In genomic region chr2:68366897-68367193, GRCm38 (mm10) we compare ENCODE assay signal across 18 mouse cellular contexts.
DNase-seq lines count a peak whose midpoint lies in the region; ATAC-seq and TF ChIP-seq lines count a peak whose summit lies in the region.
"Had no signal": no experiment of that assay in that cellular context is flagged by ENCODE, and none has a peak within 500 bp of the region (broad histone marks: within the 10 kb centered on the region; RNA-seq: fewer than 3 reads in every experiment).

No protein-coding gene starts in this region.

- peak overlapping the region; percentile 47; the same call in 1 of the 2 replicates for H3K4me3 ChIP-seq in forebrain, embryonic 10.5 days
- no peak overlapping the region for H3K4me3 ChIP-seq in forebrain, postnatal 0 days (ENCODE audit: low read depth, low read length)
- 0 out of 2 replicates have a peak overlapping the region, but pooled peaks have one; percentile 51 for H3K4me3 ChIP-seq in hindbrain, embryonic 10.5 days
- no peak overlapping the region for H3K4me3 ChIP-seq in hindbrain, postnatal 0 days (ENCODE audit: low read length)
- no peak overlapping the region for H3K4me3 ChIP-seq in hindbrain, embryonic 12.5 days
- H3K4me3 ChIP-seq: liver, embryonic 12.5 days; megakaryocyte, embryonic 14.5 days had no signal

- peaks cover 3% of the 10 kb centered on the region; the same call in 1 of the 2 replicates for H3K36me3 ChIP-seq in forebrain, embryonic 10.5 days (replicated peaks)
- H3K36me3 ChIP-seq in forebrain, postnatal 0 days (ENCODE audit: insufficient read depth), result no peaks in the 10 kb centered on the region
- H3K36me3 ChIP-seq in hindbrain, embryonic 10.5 days, result no peaks in the 10 kb centered on the region
- H3K36me3 ChIP-seq in hindbrain, postnatal 0 days (ENCODE audit: insufficient read depth, low read length), result no peaks in the 10 kb centered on the region
- H3K36me3 ChIP-seq in hindbrain, embryonic 12.5 days, result no peaks in the 10 kb centered on the region
- H3K36me3 ChIP-seq: embryonic facial prominence, embryonic 10.5 days; liver, embryonic 12.5 days had no signal

- H3K4me2 ChIP-seq in forebrain, postnatal 0 days (ENCODE audit: low read depth), result no peak overlapping the region
- H3K4me2 ChIP-seq in hindbrain, postnatal 0 days (ENCODE audit: low read depth, low read length), result no peak overlapping the region
- H3K4me2 ChIP-seq in hindbrain, embryonic 12.5 days (replicated peaks), result peak overlapping the region; percentile 54; the same call in 1 of the 2 replicates

- no peak for TF ChIP-seq CTCF in forebrain, postnatal 0 days (IDR thresholded peaks at IDR 0.05; ENCODE audit: low read depth)
- TF ChIP-seq CTCF in hindbrain, postnatal 0 days (IDR thresholded peaks at IDR 0.05; ENCODE audit: low read depth), result no peak
- no peak for TF ChIP-seq CTCF in brain, embryonic 14.5 days (IDR thresholded peaks at IDR 0.05; ENCODE audit: borderline replicate concordance, extremely low read depth, insufficient read depth, insufficient read length)

- no peaks in the 10 kb centered on the region for H3K27me3 ChIP-seq in forebrain, embryonic 10.5 days (ENCODE audit: poor library complexity, severe bottlenecking)
- no peaks in the 10 kb centered on the region for H3K27me3 ChIP-seq in forebrain, postnatal 0 days (ENCODE audit: insufficient read depth, low read length)
- H3K27me3 ChIP-seq in hindbrain, embryonic 10.5 days (ENCODE audit: insufficient read depth, poor library complexity, severe bottlenecking), result no peaks in the 10 kb centered on the region
- no peaks in the 10 kb centered on the region for H3K27me3 ChIP-seq in hindbrain, postnatal 0 days (ENCODE audit: insufficient read depth, low read length)
- H3K27me3 ChIP-seq in hindbrain, embryonic 12.5 days, result no peaks in the 10 kb centered on the region
- H3K27me3 ChIP-seq: liver, embryonic 12.5 days; megakaryocyte, embryonic 14.5 days had no signal

- no peak for DNase-seq in forebrain, embryonic 10.5 days (ENCODE audit: extremely low spot score, low spot score)
- DNase-seq in forebrain, postnatal 0 days, result no peak
- peak; percentile 47 for DNase-seq in hindbrain, embryonic 10.5 days (ENCODE audit: low spot score)
- DNase-seq in hindbrain, postnatal 0 days (ENCODE audit: low spot score), result no peak
- peak; percentile 84 for DNase-seq in brain, embryonic 14.5 days (ENCODE audit: low read depth)
- DNase-seq in urinary bladder, postnatal 4 days (ENCODE audit: low spot score in 2 of 2), result no peak
- DNase-seq: adrenal gland, adult 2 months; cerebellum, adult 9-10 months; gastrocnemius, postnatal 10 days; right cerebral cortex, postnatal 25 days had no signal

- no peak overlapping the region for H3K9ac ChIP-seq in forebrain, postnatal 0 days
- no peak overlapping the region for H3K9ac ChIP-seq in hindbrain, postnatal 0 days (replicated peaks; ENCODE audit: low read length)
- no peak overlapping the region for H3K9ac ChIP-seq in hindbrain, embryonic 12.5 days
- H3K9ac ChIP-seq: liver, embryonic 12.5 days had no signal

- H3K4me1 ChIP-seq in forebrain, embryonic 10.5 days, result peaks cover 77% of the 10 kb centered on the region
- H3K4me1 ChIP-seq in forebrain, postnatal 0 days (ENCODE audit: insufficient read depth), result no peaks in the 10 kb centered on the region
- H3K4me1 ChIP-seq in hindbrain, embryonic 10.5 days (replicated peaks), result peaks cover 84% of the 10 kb centered on the region
- H3K4me1 ChIP-seq in hindbrain, postnatal 0 days (ENCODE audit: insufficient read depth, low read length), result peaks cover 8% of the 10 kb centered on the region
- peaks cover 51% of the 10 kb centered on the region for H3K4me1 ChIP-seq in hindbrain, embryonic 12.5 days
- H3K4me1 ChIP-seq: liver, embryonic 12.5 days; megakaryocyte, embryonic 14.5 days had no signal

- TF ChIP-seq POLR2A in brain, embryonic 14.5 days (IDR thresholded peaks at IDR 0.05; ENCODE audit: borderline replicate concordance, extremely low read depth, insufficient read depth, insufficient read length, poor library complexity, severe bottlenecking), result no peak

- peak overlapping the region; percentile 90 for H3K27ac ChIP-seq in forebrain, embryonic 10.5 days
- H3K27ac ChIP-seq in forebrain, postnatal 0 days (ENCODE audit: low read depth, low read length), result no peak overlapping the region
- peak overlapping the region; percentile 93 for H3K27ac ChIP-seq in hindbrain, embryonic 10.5 days
- no peak overlapping the region for H3K27ac ChIP-seq in hindbrain, postnatal 0 days
- H3K27ac ChIP-seq in hindbrain, embryonic 12.5 days, result no peak overlapping the region; the same call in 1 of the 2 replicates
- H3K27ac ChIP-seq: kidney, postnatal 0 days; liver, embryonic 12.5 days had no signal

- H3K9me3 ChIP-seq in forebrain, embryonic 10.5 days, result no peaks in the 10 kb centered on the region
- no peaks in the 10 kb centered on the region for H3K9me3 ChIP-seq in forebrain, postnatal 0 days (ENCODE audit: low read length)
- H3K9me3 ChIP-seq in hindbrain, embryonic 10.5 days, result no peaks in the 10 kb centered on the region
- H3K9me3 ChIP-seq in hindbrain, postnatal 0 days (ENCODE audit: low read length), result no peaks in the 10 kb centered on the region
- H3K9me3 ChIP-seq in hindbrain, embryonic 12.5 days (replicated peaks), result no peaks in the 10 kb centered on the region
- H3K9me3 ChIP-seq: embryonic facial prominence, embryonic 10.5 days; liver, embryonic 12.5 days; megakaryocyte, embryonic 14.5 days had no signal

- WGBS in forebrain, embryonic 10.5 days, result 10% methylated on average over 5 of the region's 5 CpGs
- WGBS in forebrain, postnatal 0 days, result 8% methylated on average over 5 of the region's 5 CpGs
- 10% methylated on average over 5 of the region's 5 CpGs for WGBS in hindbrain, embryonic 10.5 days
- WGBS in hindbrain, postnatal 0 days, result 23% methylated on average over 5 of the region's 5 CpGs
- 2% methylated on average over 5 of the region's 5 CpGs for WGBS in hindbrain, embryonic 12.5 days

- no peak for ATAC-seq in forebrain, postnatal 0 days
- ATAC-seq in hindbrain, postnatal 0 days, result no peak
- peak; percentile 71 for ATAC-seq in hindbrain, embryonic 12.5 days (ENCODE audit: low FRiP score)
- no peak for ATAC-seq in frontal cortex, adult (ENCODE audit: low TSS enrichment)
- ATAC-seq: inflammation-experienced regulatory T-cells, adult 6 months; liver, embryonic 12.5 days; lung, postnatal 0 days had no signal

Comparison
In these comparisons a context has a peak if more than half of its experiments do, and no peak if none do; other contexts are left out.
1. DNase-seq: peak in hindbrain, embryonic 10.5 days (single experiment) and brain, embryonic 14.5 days (single experiment); none in forebrain, embryonic 10.5 days (single experiment), forebrain, postnatal 0 days (single experiment), hindbrain, postnatal 0 days (single experiment) and urinary bladder, postnatal 4 days (0 of 2).
2. H3K27ac ChIP-seq: peak in forebrain, embryonic 10.5 days (single experiment) and hindbrain, embryonic 10.5 days (single experiment); none in forebrain, postnatal 0 days (single experiment), hindbrain, postnatal 0 days (single experiment) and hindbrain, embryonic 12.5 days (single experiment).
3. H3K4me3 ChIP-seq: peak in forebrain, embryonic 10.5 days (single experiment) and hindbrain, embryonic 10.5 days (single experiment); none in forebrain, postnatal 0 days (single experiment), hindbrain, postnatal 0 days (single experiment) and hindbrain, embryonic 12.5 days (single experiment).